Mouse (Mus musculus): ENCODE data around the gene Tmem150a. TPM values are rescaled to one million over a fixed set of nuclear protein-coding genes. Genes with fewer than 3 reads are reported as not detected.
A peak's percentile ranks its signal among the peaks of the same experiment; 100 is the strongest.

The Tmem150a gene
- polyA plus RNA-seq, 1 experiment from 2014 or later, result 14.8 TPM

DNA sequence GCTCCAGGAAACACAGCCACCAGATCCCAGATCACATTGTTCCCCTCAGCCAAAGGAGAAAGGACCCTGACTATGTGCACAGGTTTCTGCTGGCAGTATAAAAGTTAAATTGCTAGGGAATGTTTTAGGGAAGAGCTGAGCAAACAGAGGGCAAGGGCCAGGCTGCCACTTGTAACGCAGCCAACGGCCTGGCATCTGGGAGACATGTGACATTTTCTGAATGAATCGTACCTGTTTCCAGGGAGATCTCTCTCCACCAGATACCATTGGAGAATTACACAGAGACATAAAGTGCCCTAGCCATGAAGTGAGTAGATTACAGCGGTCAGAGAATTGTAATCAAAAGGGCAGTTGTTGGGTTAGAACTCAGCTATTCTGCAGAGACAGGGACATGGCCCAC lies 17.9 kb downstream of the Tmem150a start:
- no peak overlapping the region for H3K4me2 ChIP-seq
- no peak overlapping the region for H3K4me3 ChIP-seq (ENCODE audit: low read depth, low read length)
- H3K9ac ChIP-seq (ENCODE audit: low read depth, low read length), result no peak overlapping the region
- 84% methylated on average over 4 of the region's 4 CpGs for WGBS (ENCODE audit: insufficient replicate concordance)
- H3K27ac ChIP-seq (ENCODE audit: low read depth, low read length), result 0 out of 2 replicates have a peak overlapping the region, but pooled peaks have one; percentile 10
- no peak for ATAC-seq (replicated peaks; ENCODE audit: insufficient number of reproducible peaks, low FRiP score, low TSS enrichment)
- no peaks in the 10 kb centered on the region for H3K36me3 ChIP-seq (ENCODE audit: control insufficient read depth, insufficient read depth, low read length)
- no peaks in the 10 kb centered on the region for H3K27me3 ChIP-seq (ENCODE audit: control insufficient read depth, insufficient read depth, low read length)
- peaks cover 20% of the 10 kb centered on the region for H3K4me1 ChIP-seq (ENCODE audit: control insufficient read depth, insufficient read depth, low read length)
- H3K9me3 ChIP-seq (replicated peaks; ENCODE audit: control insufficient read depth, low read length), result no peaks in the 10 kb centered on the region

DNA sequence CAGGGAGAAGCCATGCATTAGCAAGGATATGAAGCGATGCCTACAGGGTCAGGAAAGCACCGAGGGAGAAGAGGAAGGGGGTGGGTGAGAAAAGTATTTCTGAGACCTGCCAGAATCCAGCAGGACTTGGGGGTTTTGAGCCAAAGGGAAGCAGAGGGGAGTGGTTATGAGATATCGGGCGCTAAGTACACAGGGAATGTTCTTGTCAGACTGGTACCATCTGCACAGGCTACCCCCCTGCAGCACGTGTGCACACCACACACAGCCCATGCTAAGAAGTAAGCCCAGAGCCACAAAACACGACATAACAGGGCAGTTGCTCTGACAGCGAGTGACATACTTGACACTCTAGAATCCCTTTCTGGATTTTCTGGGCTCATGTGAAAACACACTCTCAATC lies 19.0 kb downstream of the Tmem150a start:
- H3K4me3 ChIP-seq (ENCODE audit: low read depth, low read length), result no peak overlapping the region

DNA sequence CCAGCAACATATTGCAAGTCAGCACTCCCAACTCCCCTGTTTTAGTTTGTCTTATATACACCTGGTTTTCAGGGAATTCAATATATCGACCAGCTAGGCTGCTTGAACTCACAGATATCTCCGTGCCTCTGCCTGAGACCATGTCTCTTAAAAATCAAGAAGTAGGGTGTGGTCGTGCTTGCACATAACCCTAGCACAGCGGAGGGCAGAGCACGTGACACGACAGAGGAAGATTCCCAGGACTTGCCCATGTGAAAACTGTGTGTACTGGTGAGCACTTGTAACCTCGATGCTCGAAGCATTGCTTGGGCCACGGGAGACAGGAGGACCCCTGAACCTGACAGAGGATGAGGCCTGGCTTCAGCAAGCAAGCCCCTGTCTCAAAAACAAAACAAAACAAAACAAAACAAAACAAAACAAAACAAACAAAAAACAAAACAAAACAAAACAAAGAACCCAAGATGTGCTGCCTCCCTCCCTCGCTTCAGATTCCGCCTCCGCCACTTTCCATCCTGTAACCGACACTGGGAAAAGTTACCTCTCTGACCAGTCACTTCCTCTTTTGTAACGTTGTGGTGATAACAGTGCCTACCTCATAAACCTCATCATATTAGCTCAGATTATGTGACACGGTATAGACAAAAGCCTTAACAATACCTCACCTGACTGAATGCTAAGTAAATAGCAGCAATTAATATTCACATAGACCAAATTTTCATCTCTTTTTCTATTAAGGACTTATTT lies 19.7 kb downstream of the Tmem150a start:
- Histone ChIP-seq H3K4me1 (ENCODE audit: control insufficient read depth, insufficient read depth, low read length) (peaks cover 20% of the 10 kb centered on the region), H3K4me3 (ENCODE audit: low read depth, low read length) (no peak overlapping the region), H3K9me3 (replicated peaks; ENCODE audit: control insufficient read depth, low read length) (no peaks in the 10 kb centered on the region), H3K4me2 (no peak overlapping the region; the same call in 1 of the 2 replicates), H3K9ac (ENCODE audit: low read depth, low read length) (no peak overlapping the region), H3K36me3 (ENCODE audit: control insufficient read depth, insufficient read depth, low read length) (no peaks in the 10 kb centered on the region), H3K27ac (ENCODE audit: low read depth, low read length) (no peak overlapping the region), H3K27me3 (ENCODE audit: control insufficient read depth, insufficient read depth, low read length) (no peaks in the 10 kb centered on the region)
- WGBS (ENCODE audit: insufficient replicate concordance), result 66% methylated on average over 15 of the region's 15 CpGs
- ATAC-seq (replicated peaks; ENCODE audit: insufficient number of reproducible peaks, low FRiP score, low TSS enrichment), result no peak

More for the DNA sequence above, 19.0 kb downstream of the Tmem150a start:
- no peaks in the 10 kb centered on the region for H3K36me3 ChIP-seq (ENCODE audit: control insufficient read depth, insufficient read depth, low read length)
- 44% methylated on average over 7 of the region's 7 CpGs for whole genome bisulfite sequencing (ENCODE audit: insufficient replicate concordance)
- H3K4me1 ChIP-seq (ENCODE audit: control insufficient read depth, insufficient read depth, low read length), result peaks cover 20% of the 10 kb centered on the region
- no peak for ATAC-seq (replicated peaks; ENCODE audit: insufficient number of reproducible peaks, low FRiP score, low TSS enrichment)
- no peaks in the 10 kb centered on the region for H3K27me3 ChIP-seq (ENCODE audit: control insufficient read depth, insufficient read depth, low read length)
- no peak overlapping the region for H3K27ac ChIP-seq (ENCODE audit: low read depth, low read length)
- H3K4me2 ChIP-seq, result 0 out of 2 replicates have a peak overlapping the region, but pooled peaks have one; percentile 4
- no peaks in the 10 kb centered on the region for H3K9me3 ChIP-seq (replicated peaks; ENCODE audit: control insufficient read depth, low read length)
- no peak overlapping the region for H3K9ac ChIP-seq (ENCODE audit: low read depth, low read length)

DNA sequence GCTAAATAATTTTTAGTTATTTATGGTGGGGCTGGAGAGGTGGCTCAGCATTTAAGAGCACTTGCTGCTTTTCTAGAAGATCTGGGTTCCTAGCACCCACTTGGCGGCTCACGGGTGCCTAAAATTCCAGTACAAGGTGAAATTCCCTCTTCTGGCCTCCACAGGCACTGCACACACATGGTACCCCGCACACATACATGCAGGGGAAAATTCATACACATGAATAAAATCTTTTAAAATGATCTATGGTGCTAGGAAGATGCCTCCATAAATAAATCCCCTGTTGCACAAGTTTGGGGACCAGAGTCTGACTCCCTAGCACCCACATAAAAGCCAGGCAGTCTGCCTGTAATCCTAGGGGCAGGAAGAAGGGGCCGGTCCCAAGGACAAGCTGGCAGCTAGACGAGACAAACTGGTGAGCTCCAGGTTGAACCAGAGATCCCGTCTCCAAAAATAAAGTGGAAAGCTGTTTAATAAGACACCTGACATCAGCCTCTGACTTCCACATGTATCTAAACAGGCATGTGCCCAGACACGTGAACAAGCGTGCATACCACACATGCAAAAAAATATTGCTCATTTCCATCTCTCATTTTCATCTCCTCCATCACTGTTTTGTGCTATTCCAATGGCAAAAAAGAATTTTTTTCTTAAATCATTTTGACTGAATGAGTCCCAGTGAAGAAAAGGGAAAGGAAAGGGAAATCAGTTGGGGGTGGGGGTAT lies 23.4 kb downstream of the Tmem150a start:
- WGBS (ENCODE audit: insufficient replicate concordance), result 82% methylated on average over 8 of the region's 8 CpGs
- Histone ChIP-seq H3K27me3 (ENCODE audit: control insufficient read depth, insufficient read depth, low read length) (no peaks in the 10 kb centered on the region), H3K9ac (ENCODE audit: low read depth, low read length) (no peak overlapping the region), H3K4me3 (ENCODE audit: low read depth, low read length) (no peak overlapping the region; the same call in 1 of the 2 replicates), H3K36me3 (ENCODE audit: control insufficient read depth, insufficient read depth, low read length) (no peaks in the 10 kb centered on the region), H3K27ac (ENCODE audit: low read depth, low read length) (no peak overlapping the region), H3K4me2 (peak overlapping the region; percentile 75; the same call in 1 of the 2 replicates), H3K4me1 (ENCODE audit: control insufficient read depth, insufficient read depth, low read length) (peaks cover 6% of the 10 kb centered on the region), H3K9me3 (replicated peaks; ENCODE audit: control insufficient read depth, low read length) (no peaks in the 10 kb centered on the region)
- no peak for ATAC-seq (replicated peaks; ENCODE audit: insufficient number of reproducible peaks, low FRiP score, low TSS enrichment)

DNA sequence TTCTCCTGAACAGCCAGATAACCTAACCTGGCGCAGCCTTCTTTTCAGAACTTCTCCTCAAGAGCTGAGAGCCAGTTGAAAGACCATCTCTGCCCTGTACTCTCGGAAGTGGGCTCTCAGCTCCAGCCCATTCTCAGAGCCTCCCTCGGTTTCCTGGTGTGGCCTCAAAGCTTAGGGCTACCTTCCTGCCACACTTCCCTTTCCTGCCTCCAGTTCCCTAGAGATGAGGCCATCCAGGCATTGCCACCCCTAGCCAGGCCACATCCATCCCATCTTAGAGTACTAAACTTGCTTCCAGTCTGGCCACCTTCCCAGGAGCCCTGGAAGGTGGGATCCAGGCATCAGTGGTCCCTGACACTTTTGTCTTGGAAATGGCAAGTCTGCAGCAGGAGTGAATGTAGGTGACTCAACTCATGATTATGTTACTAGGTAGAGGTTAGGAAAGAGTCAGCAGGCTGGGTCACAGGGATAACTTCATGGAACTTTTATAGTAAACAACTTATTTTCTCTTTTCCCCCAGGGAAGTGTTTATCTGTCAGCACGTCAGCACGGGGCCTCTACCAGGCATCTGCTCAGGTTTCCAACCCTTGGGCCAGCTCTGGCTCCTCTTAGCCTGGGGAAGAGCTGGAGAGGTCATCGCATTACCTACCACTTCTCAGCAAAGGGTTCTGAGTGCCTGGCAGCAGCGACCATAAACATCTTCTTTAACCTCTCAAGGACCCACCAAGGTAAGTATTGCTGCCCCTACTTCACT lies 24.3 kb downstream of the Tmem150a start:
- Histone ChIP-seq H3K36me3 (ENCODE audit: control insufficient read depth, insufficient read depth, low read length) (0 out of 2 replicates have a peak, but pooled peaks cover 1% of the 10 kb centered on the region), H3K9ac (ENCODE audit: low read depth, low read length) (peak overlapping the region; percentile 75), H3K4me1 (ENCODE audit: control insufficient read depth, insufficient read depth, low read length) (no peaks in the 10 kb centered on the region), H3K27ac (ENCODE audit: low read depth, low read length) (peak overlapping the region; percentile 78), H3K9me3 (replicated peaks; ENCODE audit: control insufficient read depth, low read length) (no peaks in the 10 kb centered on the region), H3K4me3 (ENCODE audit: low read depth, low read length) (peak overlapping the region; percentile 62), H3K4me2 (peak overlapping the region; percentile 75), H3K27me3 (ENCODE audit: control insufficient read depth, insufficient read depth, low read length) (no peaks in the 10 kb centered on the region)
- 0 out of 2 replicates have a peak, but pooled peaks have one; percentile 7 for ATAC-seq (replicated peaks; ENCODE audit: insufficient number of reproducible peaks, low FRiP score, low TSS enrichment)
- WGBS (ENCODE audit: insufficient replicate concordance), result 37% methylated on average over 7 of the region's 7 CpGs

DNA sequence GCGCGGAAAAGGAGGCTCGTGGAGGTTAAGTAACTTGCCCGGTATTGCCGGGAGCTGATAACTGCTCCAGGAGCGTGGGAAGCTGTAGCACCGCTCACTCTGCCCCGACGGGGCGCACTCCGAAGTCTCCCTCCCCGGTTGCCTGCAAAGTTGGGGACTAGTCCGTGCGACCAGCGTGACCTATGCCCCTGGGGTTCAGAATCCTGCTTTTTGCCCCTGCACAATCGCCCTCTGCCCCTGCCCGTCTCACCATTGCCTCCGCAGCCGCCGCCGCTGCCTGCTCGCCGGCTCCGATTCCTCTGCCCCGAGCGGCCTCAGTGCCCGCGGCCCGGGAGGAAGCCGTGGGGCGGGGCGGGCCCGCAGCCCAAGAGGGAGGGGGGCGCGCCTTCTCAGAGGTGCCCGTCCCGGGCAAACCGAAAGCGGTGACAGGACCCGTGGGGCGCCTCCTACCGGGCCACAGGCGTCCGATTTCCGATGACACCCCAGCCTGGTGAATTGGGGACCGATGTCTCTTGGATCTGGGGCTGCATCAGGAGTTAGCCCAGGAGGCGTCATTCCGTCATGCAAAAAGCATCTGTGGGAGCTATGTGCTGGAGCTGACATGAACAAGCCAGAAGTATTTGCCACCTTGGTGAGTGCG lies 25.0 kb downstream of the Tmem150a start, which contains the start of gene Vamp5:
Gene Vamp5, minus strand, starts transcription at position 338 of the 640 bp plus-strand sequence.
- Histone ChIP-seq H3K4me3 (ENCODE audit: low read depth, low read length) (peak within 1 kb of the TSS; percentile 62), H3K4me2 (peak within 1 kb of the TSS; percentile 75), H3K4me1 (ENCODE audit: control insufficient read depth, insufficient read depth, low read length) (no peaks in the 10 kb centered on the region), H3K9me3 (replicated peaks; ENCODE audit: control insufficient read depth, low read length) (no peaks in the 10 kb centered on the region), H3K27me3 (ENCODE audit: control insufficient read depth, insufficient read depth, low read length) (no peaks in the 10 kb centered on the region), H3K27ac (ENCODE audit: low read depth, low read length) (peak within 1 kb of the TSS; percentile 78), H3K36me3 (ENCODE audit: control insufficient read depth, insufficient read depth, low read length) (peaks cover 6% of the 10 kb centered on the region), H3K9ac (ENCODE audit: low read depth, low read length) (peak within 1 kb of the TSS; percentile 75)
- WGBS (ENCODE audit: insufficient replicate concordance), result 1% methylated on average over 45 of the region's 49 CpGs
- ATAC-seq (replicated peaks; ENCODE audit: insufficient number of reproducible peaks, low FRiP score, low TSS enrichment), result peak; percentile 85

DNA sequence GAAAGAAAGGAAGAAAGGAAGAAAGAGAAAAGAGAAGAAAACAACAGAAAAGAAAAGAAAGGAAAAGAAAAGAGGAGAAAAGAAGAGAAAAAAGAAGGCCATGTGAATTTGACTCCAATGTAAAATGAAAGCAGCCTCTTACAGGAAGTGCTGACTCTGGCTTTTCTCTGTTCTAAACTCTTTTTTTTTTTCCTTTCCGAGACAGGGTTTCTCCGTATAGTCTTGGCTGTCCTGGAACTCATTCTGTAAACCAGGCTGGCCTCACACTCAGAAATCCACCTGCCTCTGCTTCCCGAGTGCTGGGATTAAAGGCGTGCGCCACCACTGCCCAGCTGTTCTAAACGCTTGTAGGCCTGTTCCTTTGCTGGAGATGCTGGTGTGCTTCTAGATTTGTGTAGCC lies 27.2 kb downstream of the Tmem150a start:
- Histone ChIP-seq H3K9me3 (replicated peaks; ENCODE audit: control insufficient read depth, low read length) (no peaks in the 10 kb centered on the region), H3K9ac (ENCODE audit: low read depth, low read length) (no peak overlapping the region), H3K27me3 (ENCODE audit: control insufficient read depth, insufficient read depth, low read length) (no peaks in the 10 kb centered on the region), H3K27ac (ENCODE audit: low read depth, low read length) (no peak overlapping the region), H3K36me3 (ENCODE audit: control insufficient read depth, insufficient read depth, low read length) (peaks cover 8% of the 10 kb centered on the region), H3K4me3 (ENCODE audit: low read depth, low read length) (no peak overlapping the region), H3K4me2 (no peak overlapping the region), H3K4me1 (ENCODE audit: control insufficient read depth, insufficient read depth, low read length) (no peaks in the 10 kb centered on the region)
- ATAC-seq (replicated peaks; ENCODE audit: insufficient number of reproducible peaks, low FRiP score, low TSS enrichment), result no peak
- 79% methylated on average over 6 of the region's 6 CpGs for WGBS (ENCODE audit: insufficient replicate concordance)
